Mouse (Mus musculus): ENCODE measurements around the gene H1f0. TPM values are rescaled to one million over a fixed set of nuclear protein-coding genes. Genes with fewer than 3 reads are reported as not detected.
A peak's percentile ranks its signal among the peaks of the same experiment; 100 is the strongest.
"Not testable (repeated sequence)": the region's sequence is repeated elsewhere in the genome, so short reads cannot be mapped to it uniquely, and the experiment has no call there.

The H1f0 gene
- total RNA-seq, 2 experiments from 2014 or later = 73.5 to 88.2 TPM

GRCm38 (mm10) chr15:79029519-79030241 is 1.4 kb downstream of the H1f0 start:
- DNase-seq (ENCODE audit: low spot score in 2 of 2) = no peak
- intact Hi-C loops (cut with DNase I) = no loop called here

- DNase-seq (ENCODE audit: low spot score in 2 of 2) = peak; percentile 84 to 85
- intact Hi-C loops (cut with DNase I) = no loop called here
Observed at GRCm38 (mm10) chr15:79030551-79031435, 2.5 kb downstream of the H1f0 start.

- DNase-seq (ENCODE audit: low spot score in 2 of 2); intact Hi-C loops (cut with DNase I): not testable (repeated sequence)
Observed at GRCm38 (mm10) chr15:79031908-79032307, 3.7 kb downstream of the H1f0 start.

GRCm38 (mm10) chr15:79037913-79038328 is 9.7 kb downstream of the H1f0 start:
- intact Hi-C loops (cut with DNase I) = loop anchor here (2.0 kb wide), 1 partner anchor 33 kb away; no protein-coding TSS in a partner anchor
- peak in 1 of 2 experiments; percentile 65 for DNase-seq (ENCODE audit: low spot score in 2 of 2)

- DNase-seq (ENCODE audit: low spot score in 2 of 2) = no peak
- intact Hi-C loops (cut with DNase I) = loop anchor here (2.0 kb wide), 1 partner anchor 32 kb away; no protein-coding TSS in a partner anchor
Observed at GRCm38 (mm10) chr15:79038331-79038730, 10.1 kb downstream of the H1f0 start.

- intact Hi-C loops (cut with DNase I) = loop anchor here (2.0 kb wide), 1 partner anchor 32 kb away; no protein-coding TSS in a partner anchor
- peak; percentile 57 to 74 for DNase-seq (ENCODE audit: low spot score in 2 of 2)
Observed at GRCm38 (mm10) chr15:79038853-79039252, 10.6 kb downstream of the H1f0 start.

DNA sequence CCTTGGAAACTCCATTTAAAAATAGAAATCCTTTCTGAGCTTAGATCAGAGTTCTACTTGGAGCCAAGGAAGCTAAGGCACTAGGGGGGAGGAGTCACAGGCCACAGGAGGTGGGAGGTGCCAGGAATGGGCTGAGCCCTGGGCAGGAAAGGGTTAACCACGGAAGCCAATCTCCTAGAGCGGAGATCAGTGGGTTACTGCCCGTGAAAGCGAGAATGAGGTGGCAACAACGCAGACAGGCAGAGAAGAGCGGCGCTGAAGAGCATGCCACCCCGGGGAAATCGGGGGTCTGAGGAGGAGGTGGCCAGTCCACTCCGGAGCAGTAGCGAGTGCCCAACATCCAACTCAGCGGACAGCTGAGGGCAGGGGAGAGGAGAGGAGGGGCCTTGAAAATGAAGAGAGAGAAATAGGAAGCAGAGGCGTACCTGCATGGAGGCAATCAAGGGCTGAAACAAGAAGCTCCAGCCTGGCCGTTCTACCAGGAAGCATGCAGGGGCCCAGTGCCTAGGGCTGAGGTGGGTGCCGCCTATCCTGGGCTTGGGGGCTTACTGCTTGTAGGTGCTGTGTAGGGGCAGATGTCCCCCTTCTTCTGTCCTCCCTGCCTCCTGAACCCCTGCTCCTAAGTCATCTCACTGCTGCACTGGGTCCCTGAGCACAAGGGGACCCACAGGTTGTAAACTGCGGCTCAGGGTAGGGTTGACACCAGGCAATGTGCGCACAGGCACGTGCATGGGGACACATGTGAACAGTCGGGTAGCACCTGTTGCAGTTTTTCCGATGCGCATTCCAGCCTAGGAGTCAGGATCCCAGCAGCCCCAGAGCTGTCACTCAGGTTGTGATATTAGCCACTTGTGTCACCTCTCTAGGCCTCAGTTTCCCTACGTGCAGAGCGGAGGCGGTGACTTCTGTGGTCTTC is 12.5 kb downstream of the H1f0 start:
- DNase-seq (ENCODE audit: low spot score in 2 of 2) = no peak
- intact Hi-C loops (cut with DNase I) = no loop called here

DNA sequence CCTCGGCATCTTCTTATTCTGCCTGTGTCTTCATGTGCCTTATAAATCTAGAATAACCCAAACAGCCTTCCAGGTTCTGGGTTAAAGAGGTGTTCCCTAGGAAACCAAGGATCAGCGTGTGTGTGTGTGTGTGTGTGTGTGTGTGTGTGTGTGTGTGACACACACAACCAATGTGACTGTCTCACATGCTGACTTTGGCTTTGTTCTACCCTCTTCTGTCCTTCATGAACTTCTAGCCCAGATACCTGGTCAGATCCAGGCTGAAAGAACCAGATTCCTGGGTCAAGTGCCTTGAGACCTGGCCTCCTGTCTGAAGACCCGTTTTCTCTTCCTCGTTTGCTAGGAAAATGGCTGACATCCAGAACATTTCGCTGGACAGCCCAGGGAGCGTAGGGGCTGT is 13.3 kb downstream of the H1f0 start, which contains the start of gene Galr3:
Gene Galr3, plus strand, starts transcription at position 301 of the 400 bp plus-strand sequence.
- no peak for DNase-seq (ENCODE audit: low spot score in 2 of 2)
- intact Hi-C loops (cut with DNase I) = no loop called here

DNA sequence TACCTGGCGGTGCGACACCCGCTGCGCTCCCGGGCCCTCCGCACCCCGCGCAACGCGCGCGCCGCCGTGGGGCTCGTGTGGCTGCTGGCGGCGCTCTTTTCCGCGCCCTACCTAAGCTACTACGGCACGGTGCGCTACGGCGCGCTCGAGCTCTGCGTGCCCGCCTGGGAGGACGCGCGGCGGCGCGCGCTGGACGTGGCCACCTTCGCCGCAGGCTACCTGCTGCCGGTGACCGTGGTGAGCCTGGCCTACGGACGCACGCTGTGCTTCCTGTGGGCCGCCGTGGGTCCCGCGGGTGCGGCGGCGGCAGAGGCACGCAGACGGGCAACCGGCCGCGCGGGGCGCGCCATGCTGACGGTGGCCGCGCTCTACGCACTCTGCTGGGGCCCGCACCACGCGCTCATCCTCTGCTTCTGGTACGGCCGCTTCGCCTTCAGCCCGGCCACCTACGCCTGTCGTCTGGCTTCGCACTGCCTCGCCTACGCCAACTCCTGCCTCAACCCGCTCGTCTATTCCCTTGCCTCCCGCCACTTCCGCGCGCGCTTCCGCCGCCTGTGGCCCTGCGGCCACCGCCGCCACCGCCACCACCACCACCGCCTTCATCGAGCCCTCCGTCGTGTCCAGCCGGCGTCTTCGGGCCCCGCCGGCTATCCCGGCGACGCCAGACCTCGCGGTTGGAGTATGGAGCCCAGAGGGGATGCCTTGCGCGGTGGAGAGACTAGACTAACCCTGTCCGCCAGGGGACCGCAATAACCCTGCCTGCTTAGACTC is 14.7 kb downstream of the H1f0 start:
- DNase-seq (ENCODE audit: low spot score in 2 of 2) = peak; percentile 55 to 58
- intact Hi-C loops (cut with DNase I) = no loop called here

- intact Hi-C loops (cut with DNase I) = no loop called here
- DNase-seq (ENCODE audit: low spot score in 2 of 2) = no peak
Observed at GRCm38 (mm10) chr15:79044837-79045236, 16.6 kb downstream of the H1f0 start.

GRCm38 (mm10) chr15:79048186-79048585 is 19.9 kb downstream of the H1f0 start:
- intact Hi-C loops (cut with DNase I) = no loop called here
- DNase-seq (ENCODE audit: low spot score in 2 of 2) = no peak

DNA sequence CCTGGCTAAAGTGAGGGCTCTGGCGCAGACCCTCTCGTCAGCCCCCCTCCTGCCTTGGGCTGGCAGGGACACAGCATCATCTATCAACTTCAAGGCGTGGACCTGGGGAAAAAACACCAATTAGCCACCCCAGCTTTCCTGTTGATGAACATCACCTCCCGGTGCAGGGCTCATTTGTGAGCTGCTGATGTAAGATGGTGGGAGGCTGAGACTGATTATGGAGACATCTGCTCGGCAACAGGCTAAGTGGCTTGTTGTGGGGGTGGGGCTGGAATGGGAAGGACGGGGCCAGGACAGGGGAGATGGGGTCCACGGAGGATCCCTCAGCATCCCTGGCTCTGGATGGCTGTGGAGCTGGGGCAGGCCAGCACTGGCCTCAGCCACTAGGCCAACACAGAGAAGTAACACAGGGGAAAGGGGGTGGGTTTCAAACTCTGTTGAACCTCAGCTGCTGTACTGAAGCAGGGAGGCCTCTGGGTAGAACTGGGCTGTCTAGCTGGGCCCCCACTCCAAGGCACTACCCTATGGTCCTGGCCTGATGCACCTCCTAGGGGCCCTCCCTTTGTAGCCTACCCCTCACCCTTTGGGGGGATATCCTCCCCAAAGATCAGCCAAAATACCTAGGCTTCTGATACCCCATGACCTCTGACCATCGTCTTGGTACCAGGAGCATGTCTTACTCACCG is 22.1 kb downstream of the H1f0 start:
- intact Hi-C loops (cut with DNase I) = no loop called here
- DNase-seq (ENCODE audit: low spot score in 2 of 2) = no peak

- intact Hi-C loops (cut with DNase I) = no loop called here
- DNase-seq (ENCODE audit: low spot score in 2 of 2) = no peak
Observed at GRCm38 (mm10) chr15:79050964-79051363, 22.7 kb downstream of the H1f0 start.

GRCm38 (mm10) chr15:79051461-79052360 is 23.5 kb downstream of the H1f0 start:
- DNase-seq (ENCODE audit: low spot score in 2 of 2) = no peak
- intact Hi-C loops (cut with DNase I) = no loop called here

GRCm38 (mm10) chr15:79052366-79052765 is 24.1 kb downstream of the H1f0 start:
- DNase-seq (ENCODE audit: low spot score in 2 of 2) = no peak
- intact Hi-C loops (cut with DNase I) = no loop called here

GRCm38 (mm10) chr15:79056601-79057000 is 28.4 kb downstream of the H1f0 start:
- intact Hi-C loops (cut with DNase I) = no loop called here
- DNase-seq (ENCODE audit: low spot score in 2 of 2) = no peak

DNA sequence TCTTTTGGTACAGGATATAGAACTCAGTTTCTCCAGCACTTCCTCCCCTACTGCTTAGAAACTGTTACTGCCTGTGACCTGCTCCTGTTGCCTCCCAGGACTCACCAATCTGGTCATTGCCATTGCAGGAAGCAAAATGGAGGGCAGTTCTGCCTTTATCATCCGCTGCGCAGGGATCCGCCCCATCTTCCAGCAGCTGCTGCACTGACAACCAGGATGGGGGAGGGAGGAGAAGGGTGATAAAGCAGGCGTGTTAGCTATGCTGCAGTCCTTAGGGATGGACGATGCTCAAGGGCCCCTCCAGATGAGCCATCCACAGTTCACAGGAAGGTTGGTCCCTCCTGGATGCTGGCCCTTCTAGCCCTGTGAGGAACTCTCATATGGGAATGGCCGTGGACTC is 29.6 kb downstream of the H1f0 start:
- intact Hi-C loops (cut with DNase I) = no loop called here
- DNase-seq (ENCODE audit: low spot score in 2 of 2) = no peak
